Mouse (Mus musculus): ENCODE results near the gene Lama1. TPM values are rescaled to one million over a fixed set of nuclear protein-coding genes. Genes with fewer than 3 reads are reported as not detected.

Lama1 gene
- polyA plus RNA-seq, 1 experiment from 2014 or later, result 24.9 TPM

GRCm38 (mm10) chr17:67864912-67865311 lies 167.9 kb downstream of the Lama1 start:
- H3K9me3 ChIP-seq, result peaks cover 5% of the 10 kb centered on the region; the same call in 1 of the 2 replicates
- peaks cover 49% of the 10 kb centered on the region for H3K36me3 ChIP-seq (replicated peaks)
- WGBS, result 95% methylated on average over 3 of the region's 3 CpGs
- no peak overlapping the region for H3K27ac ChIP-seq
- DNase-seq (ENCODE audit: extremely low spot score, low spot score), result no peak
- H3K4me3 ChIP-seq, result no peak overlapping the region
- H3K4me1 ChIP-seq, result peaks cover 11% of the 10 kb centered on the region; the same call in 1 of the 2 replicates
- no peaks in the 10 kb centered on the region for H3K27me3 ChIP-seq (ENCODE audit: poor library complexity, severe bottlenecking)

DNA sequence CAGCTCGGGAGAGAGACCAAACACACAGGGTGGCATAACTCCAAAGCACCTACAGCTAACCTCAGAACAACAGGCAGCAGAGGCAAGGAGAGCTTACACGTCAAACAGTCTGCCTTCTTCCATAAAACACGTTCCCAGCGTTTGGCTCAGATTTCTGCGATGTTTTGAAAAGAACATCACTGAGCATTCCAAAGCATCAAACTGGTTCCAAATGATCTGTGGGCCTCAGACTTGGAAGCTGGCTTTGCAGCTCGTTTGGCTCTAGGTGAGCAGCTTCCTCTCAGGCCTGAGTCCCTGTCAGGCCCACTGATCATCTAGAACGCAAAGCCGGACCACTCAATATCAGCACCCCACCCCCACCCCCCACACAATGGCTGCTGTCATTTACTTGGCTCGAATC lies 169.0 kb downstream of the Lama1 start:
- H3K9me3 ChIP-seq, result peaks cover 5% of the 10 kb centered on the region; the same call in 1 of the 2 replicates
- 71% methylated on average over 9 of the region's 9 CpGs for WGBS
- peaks cover 56% of the 10 kb centered on the region for H3K36me3 ChIP-seq (replicated peaks)
- no peaks in the 10 kb centered on the region for H3K27me3 ChIP-seq (ENCODE audit: poor library complexity, severe bottlenecking)
- no peak for DNase-seq (ENCODE audit: extremely low spot score, low spot score)
- H3K27ac ChIP-seq, result peak overlapping the region; percentile 72; the same call in 1 of the 2 replicates
- H3K4me3 ChIP-seq, result no peak overlapping the region
- H3K4me1 ChIP-seq, result peaks cover 11% of the 10 kb centered on the region; the same call in 1 of the 2 replicates

DNA sequence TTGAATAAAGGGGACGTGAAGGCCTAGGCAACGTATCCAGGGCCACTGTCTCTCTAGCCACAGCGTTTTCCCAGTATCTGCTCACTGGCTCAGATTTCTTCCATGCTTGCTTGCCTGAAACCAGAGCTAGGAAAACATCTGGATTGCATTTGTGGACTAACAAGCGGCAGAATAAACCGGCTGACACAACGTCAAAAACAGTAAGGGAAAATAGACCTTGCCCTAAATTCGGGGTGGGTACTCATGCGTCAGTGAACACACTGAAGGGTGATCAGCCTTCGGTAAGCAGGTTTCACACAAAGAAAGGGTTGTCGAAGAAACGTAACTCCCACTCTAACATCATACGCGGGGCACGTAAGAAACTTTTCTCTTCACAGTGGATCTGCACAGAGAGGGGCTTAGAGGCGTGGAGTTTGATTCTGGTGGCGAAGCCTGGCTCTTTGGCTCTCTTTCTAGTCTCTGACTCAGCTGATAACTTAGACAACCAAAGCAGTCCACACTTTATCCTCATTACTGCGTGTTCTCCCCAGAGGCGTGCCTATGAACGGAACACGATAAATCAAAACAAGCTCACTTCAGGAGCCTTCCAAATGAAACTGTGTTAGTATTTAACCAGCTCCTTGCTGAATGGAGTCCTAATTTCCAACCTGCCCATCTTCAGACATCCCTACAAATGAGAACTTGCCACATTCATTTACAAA lies 169.6 kb downstream of the Lama1 start:
- 66% methylated on average over 20 of the region's 20 CpGs for WGBS
- H3K36me3 ChIP-seq (replicated peaks), result peaks cover 63% of the 10 kb centered on the region
- no peak for DNase-seq (ENCODE audit: extremely low spot score, low spot score)
- H3K4me1 ChIP-seq, result peaks cover 11% of the 10 kb centered on the region; the same call in 1 of the 2 replicates
- no peak overlapping the region for H3K4me3 ChIP-seq
- no peaks in the 10 kb centered on the region for H3K27me3 ChIP-seq (ENCODE audit: poor library complexity, severe bottlenecking)
- H3K9me3 ChIP-seq, result peaks cover 5% of the 10 kb centered on the region; the same call in 1 of the 2 replicates
- H3K27ac ChIP-seq, result peak overlapping the region; percentile 72

- no peak overlapping the region for H3K27ac ChIP-seq
- DNase-seq (ENCODE audit: extremely low spot score, low spot score), result peak; percentile 50
- H3K9me3 ChIP-seq, result peaks cover 5% of the 10 kb centered on the region; the same call in 1 of the 2 replicates
- peaks cover 68% of the 10 kb centered on the region for H3K36me3 ChIP-seq (replicated peaks)
- H3K4me1 ChIP-seq, result peaks cover 11% of the 10 kb centered on the region; the same call in 1 of the 2 replicates
- H3K27me3 ChIP-seq (ENCODE audit: poor library complexity, severe bottlenecking), result no peaks in the 10 kb centered on the region
- no peak overlapping the region for H3K4me3 ChIP-seq
- 72% methylated on average over 23 of the region's 23 CpGs for WGBS
These were observed 172.9 kb downstream of the Lama1 start for GRCm38 (mm10) chr17:67869731-67870601.

Other genes starting within 250 kb of the Lama1 start
- gene Lrrc30, start 64.5 kb upstream of the Lama1 start, polyA plus RNA-seq (2016; fragmentation: Nextera tagmentation; extraction: Ambion mirVana), result not detected in 2 replicates